Mouse (Mus musculus) hindlimb bud, embryonic 11.5 days (tissue): ENCODE results near the gene Dtx1.
A peak's percentile ranks its signal among the peaks of the same experiment; 100 is the strongest.

Experiments
- DNase-seq: peaks from one replicate; pipeline ENCODE4 v3.0.0-alpha.2; 2012; ENCODE audit warnings: low read depth, low spot score; ENCODE audit errors: extremely low spot score

The Dtx1 gene

DNA sequence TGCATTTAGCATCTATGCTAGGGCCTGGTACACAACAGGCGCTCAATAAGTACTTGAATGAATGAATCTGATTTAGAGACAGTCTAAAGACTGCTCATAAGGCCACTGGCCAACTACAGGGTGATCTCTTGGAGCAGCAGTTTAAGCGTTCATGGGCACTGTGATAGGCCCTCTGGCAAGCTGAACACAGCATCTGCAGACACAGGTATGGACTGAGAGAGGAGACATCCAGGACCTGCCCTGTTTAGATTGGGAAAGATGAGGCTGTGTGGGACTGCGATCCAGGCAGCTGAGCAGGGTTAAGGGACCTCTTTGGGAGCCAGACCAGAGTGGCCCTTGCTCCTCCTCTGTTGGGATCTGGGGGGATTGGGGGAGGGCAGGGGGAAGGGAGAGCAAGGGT, at the start of gene Dtx1:
TSS of gene Dtx1 (minus strand) at position 101 of the 400 bp plus-strand sequence.
- no peak for DNase-seq

DNA sequence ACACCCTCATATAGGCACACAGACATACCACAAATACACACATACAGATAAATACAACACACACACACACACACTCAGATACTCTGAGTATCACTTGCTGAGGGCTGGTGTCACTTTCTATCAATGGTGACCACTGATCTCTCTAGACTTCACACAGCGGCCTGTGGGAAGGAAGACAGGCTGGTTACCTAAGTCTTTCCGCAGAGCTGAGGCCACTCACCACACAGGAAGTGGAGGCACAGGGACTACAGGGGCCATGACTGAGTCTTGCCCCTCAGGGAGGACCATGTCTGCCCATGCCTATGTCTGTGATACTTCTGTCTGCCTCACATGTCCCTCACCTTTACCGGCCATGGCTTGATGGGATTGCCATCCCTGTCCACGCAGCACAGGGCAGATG, 42.5 kb upstream of the Dtx1 start:
- DNase-seq = no peak

DNA sequence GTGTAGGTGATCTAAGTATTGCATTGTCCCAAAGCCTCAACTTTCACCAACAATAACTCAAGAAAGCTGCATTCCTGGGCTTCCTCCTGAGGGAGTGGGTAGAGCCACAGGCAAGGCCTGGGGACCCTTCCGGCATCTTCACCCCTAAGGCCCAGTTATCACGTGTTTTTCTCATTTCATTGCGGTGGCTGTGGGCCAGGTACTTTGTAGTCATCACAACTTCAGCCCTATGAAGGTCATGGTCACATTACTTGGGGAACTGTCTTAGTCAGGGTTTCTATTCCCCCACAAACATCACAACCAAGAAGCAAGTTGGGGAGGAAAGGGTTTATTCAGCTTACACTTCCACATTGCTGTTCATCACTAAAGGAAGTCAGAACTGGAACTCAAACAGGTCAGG, 41.1 kb upstream of the Dtx1 start:
- no peak for DNase-seq

DNA sequence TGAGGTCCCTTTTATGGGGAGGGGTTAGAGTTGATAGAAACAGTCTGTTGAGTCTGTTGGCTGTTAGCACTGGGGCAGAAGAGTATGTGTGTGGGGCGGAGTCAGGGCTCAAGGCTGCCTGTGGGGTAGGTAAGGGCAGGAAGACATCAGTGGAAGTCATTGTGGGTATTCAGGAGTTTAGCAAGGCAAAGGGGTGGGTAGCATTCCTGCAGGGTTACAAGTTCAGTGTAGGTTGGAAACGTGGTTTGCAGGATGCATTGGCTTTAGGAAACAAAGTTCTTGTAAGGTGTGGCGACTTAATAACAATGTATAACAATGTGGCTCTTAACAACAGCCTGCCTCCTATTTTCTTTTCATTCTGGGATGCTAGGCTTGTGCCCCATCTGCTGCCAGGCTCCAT, 39.5 kb upstream of the Dtx1 start:
- DNase-seq = no peak

DNA sequence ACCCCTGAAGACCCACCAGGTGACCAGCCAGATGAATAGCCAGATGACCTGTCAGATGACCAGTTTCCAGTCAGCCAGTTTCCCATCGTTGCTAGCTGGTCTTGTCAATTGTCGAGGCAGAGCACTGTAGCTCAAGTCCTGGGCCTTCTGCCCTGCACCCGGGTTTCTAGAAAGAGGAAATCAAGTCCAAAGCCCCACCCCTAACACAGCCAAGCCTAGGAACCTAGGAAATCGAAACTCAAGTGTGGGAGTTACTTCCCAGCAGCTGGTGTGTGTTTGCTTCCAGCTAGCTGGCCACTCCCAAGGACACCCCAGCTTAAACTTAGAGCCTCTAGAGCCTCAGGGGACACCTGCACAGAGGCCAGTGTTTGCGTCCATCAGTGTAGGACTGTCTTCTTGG, 38.0 kb upstream of the Dtx1 start, which contains the start of gene Oas2:
TSS of gene Oas2 (minus strand) at position 166 of the 400 bp plus-strand sequence.
- DNase-seq = no peak

DNA sequence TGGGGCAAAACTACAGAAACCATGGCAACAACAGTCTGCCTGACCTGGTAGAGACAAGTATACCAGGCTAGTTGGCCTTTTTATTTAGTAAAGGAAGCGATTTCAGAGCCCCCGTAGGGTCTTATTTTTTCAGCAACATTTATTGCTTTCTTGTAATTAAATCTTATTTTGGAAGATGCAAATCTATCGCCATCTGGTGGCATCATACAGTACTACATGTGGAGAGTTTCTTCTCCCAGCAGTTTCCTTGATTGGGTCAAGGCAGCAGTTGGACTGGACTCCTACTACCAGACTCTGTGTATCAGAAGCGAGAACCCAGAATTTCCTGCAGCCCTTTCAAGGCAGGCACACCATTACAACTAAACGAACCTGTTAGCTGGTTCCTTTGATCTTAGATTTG, 34.7 kb upstream of the Dtx1 start:
- DNase-seq = peak; percentile 68

DNA sequence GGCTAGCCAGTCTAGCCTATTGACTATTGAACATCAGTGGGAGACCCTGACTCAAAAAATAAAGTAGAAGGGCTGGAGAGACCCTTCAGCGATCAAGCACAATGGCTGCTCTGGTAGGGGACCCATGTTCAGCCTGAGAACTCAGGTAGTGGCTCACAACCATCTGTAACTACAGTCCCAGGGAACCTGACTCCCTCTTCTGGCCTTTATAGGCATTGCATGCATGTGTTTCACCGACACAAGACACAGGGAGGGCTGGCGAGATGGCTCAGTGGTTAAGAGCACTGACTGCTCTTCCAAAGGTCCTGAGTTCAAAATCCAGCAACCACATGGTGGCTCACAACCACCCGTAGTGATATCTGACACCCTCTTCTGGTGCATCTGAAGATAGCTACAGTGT, 30.4 kb upstream of the Dtx1 start:
- peak; percentile 12 for DNase-seq

DNA sequence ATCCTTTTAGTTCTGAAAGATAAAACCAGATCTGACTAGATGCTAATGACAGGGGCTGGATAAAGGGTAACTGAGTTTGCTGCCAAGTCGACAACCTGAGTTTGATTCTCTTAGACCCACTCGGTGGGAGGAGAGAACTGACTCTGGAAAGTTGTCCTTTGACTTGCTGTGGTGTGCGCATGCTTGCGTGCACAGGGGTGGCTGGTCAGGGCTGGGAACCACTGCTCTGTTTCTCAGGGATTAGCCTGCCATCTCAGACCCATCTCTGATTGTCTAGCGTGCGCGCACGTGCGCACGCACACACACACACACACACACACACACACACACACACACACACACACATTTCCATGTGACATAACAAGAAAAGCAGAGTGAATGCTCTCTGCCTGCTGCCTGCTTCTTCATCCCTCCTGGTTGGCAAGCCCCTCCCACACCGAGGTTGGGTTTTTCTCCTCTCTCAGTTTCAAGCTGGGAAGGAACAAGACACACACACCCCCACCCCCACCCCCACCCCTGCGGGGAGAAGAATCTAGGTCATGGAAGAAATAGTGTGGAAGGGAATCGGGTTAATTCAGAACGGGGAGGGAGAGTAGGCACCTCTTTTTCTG, 22.8 kb upstream of the Dtx1 start:
- DNase-seq = no peak

DNA sequence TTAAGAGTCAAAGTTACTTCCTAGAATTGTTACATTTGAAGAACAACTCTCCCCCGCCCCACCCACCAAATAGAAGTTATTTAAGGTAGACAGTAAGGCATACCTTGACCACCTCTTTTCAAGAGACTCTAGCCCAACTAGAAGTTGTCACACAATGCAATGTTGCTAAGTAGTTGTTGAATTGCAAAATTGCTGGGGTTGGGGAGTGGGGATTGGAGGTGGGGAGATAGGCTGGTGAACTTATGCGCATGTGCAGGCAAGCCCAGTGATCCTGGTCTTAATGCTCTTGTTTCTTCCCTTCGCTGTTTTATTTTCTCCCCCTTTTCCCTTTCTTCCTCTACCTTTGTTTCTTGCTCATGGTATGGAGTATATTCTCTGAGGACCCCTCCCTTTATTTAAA, 22.0 kb upstream of the Dtx1 start:
- no peak for DNase-seq

DNA sequence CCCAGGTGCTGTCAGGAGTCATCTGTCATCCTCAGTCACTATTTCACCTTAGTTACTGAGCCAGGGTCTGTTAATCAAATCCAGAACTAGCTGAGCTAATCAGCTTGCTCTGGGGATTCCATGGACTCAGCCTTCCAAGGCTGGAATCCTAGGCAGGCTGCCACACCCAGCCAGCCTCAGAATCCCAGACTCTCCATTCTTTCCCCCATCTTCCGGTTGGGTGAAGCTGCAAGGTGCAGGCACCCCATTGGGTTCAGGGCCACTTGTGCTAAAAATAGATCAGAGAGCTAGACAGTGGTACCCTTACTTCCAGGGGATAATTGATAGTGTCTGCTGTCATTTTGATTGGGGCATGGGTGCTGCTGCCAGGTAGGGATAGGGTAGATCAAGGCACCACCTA, 21.0 kb upstream of the Dtx1 start:
- DNase-seq = no peak

DNA sequence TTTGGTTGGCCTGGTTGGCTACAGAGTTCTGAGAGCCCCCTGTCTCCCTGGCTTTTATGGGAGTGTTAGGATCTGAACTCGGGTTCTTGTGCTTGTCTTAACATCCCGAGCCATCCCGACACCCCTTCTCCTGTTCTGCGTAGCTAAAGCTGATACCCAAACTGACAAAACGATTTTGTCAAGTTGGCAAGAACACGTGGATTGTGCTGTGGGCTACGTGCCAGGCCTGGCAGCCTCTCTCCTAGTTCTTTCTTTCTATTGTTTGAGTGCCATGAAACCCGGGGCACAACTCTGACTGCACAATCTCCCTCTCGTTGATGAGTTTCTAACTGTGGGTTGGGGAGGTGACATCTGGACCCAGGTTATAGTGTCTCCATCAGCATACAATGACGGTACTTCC, 17.6 kb upstream of the Dtx1 start:
- no peak for DNase-seq

DNA sequence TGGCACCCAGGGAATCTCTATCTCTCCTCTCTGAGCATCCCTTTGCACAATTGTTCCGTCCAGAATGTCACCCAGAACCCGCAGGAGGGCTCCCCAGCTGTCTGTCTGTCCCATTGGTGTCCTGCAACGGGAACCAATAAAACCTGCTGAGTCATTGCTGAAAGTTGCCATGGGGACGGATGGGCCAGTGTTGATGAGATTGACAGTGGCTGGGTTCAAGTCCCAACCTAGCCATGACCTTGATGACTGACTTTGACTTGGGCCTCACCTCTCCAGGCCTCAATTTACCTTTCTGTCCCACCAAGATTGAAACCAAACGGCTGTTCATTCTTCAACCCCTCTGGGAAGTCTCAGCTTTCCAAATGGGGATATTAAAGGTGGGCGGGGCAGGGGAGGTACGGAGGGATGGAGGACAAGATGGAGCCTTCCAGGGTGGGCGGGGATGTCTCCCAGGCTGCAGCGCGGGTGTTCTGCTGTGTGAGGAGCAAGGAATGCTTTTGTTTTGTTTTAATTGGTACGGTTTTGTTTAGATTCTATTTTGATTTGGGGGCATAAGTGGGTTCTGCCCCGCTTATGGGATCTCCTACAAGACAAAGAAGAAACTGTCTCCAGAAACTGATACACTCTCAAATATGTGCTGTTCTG, 14.2 kb upstream of the Dtx1 start:
- no peak for DNase-seq

DNA sequence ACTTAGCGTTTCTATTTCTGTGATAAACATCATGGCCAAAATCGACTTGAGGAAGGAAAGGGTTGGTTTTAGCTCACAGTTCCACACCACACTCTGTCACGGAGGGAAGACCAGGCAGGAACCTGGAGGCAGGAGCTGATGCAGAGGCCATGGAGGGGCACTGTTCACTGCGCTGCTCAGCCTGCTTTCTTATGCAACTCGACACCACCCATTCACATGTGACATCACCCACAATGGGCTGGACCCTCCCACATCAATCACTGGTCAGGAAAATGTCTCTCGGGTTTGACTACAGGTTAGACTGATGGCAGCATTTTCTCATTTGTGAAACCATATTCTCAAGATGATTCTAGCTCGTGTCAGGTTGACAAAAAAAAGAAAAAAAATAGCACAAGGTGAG, 9.3 kb upstream of the Dtx1 start:
- DNase-seq = no peak

DNA sequence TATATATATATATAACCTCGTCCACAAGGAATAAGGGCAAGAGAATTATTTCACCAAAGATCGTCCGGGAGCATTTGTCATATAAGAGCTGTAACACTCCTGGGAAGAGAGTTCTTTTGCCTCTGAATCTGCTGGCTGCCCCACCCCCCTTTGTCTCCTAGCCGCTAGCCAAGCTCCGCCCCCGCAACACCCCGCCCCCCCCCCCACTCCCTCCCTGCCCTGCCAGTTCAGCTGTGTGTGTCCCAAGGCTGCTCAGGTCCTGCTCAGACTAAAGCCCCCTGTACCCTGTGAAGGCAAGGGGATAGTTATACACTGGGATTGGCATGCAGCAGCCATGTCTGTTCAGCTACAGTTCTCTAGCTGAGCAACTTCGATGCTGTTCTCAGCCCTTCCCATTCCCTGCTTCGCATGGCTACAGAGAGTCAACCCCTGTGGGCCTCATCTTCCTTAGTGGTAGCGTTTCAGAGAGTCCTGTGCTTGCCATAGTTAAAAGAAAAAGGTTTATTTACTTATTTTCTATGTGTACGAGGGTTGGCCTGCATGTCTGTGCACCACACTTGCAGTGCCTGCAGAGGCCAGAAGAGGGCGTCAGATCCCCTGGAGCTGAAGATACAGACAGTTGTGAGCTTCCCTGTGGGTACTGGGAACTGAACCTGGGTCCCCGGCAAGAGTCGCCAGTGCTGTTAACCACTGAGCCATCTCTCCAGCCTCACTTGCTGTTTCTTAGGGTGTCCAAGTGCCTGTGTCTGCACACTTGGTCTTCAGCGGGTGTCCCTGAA, 7.1 kb upstream of the Dtx1 start:
- no peak for DNase-seq

DNA sequence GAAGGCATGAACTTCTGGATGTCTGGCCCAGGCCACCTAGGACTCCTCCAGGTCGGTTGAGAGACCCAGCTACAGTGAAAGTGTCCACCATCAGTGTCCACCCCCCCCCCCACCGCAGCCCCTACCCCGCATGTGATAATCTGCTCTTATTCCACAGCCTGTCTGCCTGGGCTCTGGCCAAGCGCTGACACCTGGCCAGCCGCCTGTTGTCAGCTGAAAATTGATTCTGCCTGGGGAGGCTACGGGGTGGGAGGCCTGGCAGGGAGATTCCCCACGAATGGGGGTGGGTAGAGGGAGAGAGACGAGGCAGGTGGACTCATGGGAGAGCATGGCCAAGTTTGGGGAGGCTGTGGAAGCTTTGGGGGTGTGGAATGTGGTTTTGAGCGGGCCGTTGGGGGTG, 5.4 kb upstream of the Dtx1 start:
- DNase-seq = no peak

DNA sequence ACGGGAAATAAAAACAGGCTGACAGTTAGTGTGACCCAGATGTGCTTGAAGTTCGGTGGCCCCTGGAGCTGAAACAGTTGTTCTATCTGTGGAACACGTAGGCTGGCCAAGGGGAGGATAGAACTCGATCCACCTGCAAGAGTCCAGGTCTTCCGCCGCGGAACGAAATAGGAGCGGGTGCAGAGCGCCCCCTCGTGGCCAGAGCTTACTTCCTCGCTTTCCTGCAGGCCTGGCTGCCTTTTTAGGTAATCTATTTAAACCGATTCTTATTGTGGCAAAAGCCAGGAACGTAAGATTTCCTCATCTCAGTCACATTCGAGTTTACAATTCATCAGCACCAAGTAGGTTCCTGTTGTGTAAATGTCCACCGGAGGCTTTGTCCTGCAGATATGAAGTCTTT, 2.6 kb upstream of the Dtx1 start:
- DNase-seq = peak; percentile 31

DNA sequence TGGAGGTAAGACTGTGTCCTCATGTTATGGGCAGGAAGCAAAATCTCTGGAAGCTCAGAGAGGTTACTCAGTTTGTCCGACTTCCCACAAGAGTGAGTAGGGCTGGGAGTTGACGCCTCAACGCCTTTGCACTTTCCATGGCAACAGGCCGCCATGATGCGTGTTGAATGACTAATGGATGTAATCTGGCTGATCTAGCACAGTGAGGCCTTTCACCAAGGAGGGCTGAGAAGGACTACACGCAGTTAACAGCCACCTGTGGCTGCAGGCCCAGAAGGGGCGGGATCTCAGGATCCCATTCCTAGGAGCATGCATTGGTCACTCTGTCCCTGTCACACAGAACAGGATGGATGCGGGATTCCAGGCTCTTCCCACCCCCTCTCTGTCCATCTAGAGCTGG, 994 bp upstream of the Dtx1 start:
- no peak for DNase-seq

DNA sequence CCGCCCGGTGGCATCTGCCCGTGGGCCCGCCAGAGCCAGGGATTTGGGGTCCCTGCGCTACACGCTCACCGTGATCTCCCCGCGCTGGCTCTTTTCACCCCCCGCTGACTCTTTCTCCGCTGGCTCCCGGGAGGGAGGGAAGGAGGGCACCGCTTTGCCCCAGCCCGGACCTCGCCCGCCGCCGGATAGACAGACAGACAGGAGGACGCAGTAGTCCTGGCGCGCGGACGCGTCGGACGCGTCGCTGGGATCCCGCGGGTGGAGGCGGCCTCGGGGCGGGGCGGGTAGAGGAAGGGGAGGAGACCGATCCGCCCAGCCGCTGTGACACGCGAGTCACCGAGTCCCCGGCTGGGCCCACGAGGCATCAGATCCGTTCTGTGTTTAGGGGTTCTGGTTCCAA, 311 bp downstream of the Dtx1 start:
- DNase-seq = no peak

DNA sequence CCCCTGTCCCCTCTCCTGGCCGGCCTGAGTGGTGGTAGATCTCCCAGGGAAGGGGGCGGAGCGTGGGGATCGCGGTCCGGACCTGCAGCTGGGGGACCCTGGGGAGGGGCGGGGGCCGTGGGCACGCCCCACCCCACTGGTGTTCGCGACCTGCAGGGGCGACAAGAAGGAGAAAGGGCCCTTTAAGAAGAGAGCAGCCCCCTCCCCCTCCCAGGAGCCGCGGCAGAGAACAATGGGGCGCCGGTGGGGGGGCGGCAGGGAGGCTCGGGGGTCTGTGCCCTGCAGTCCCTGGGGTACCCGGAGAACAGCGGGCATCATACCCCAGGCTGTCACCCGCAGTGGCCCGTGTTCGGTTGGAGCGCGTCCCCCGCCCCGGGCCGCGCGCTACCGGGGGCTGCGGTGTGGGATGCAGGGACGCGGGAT, 890 bp downstream of the Dtx1 start:
- no peak for DNase-seq

DNA sequence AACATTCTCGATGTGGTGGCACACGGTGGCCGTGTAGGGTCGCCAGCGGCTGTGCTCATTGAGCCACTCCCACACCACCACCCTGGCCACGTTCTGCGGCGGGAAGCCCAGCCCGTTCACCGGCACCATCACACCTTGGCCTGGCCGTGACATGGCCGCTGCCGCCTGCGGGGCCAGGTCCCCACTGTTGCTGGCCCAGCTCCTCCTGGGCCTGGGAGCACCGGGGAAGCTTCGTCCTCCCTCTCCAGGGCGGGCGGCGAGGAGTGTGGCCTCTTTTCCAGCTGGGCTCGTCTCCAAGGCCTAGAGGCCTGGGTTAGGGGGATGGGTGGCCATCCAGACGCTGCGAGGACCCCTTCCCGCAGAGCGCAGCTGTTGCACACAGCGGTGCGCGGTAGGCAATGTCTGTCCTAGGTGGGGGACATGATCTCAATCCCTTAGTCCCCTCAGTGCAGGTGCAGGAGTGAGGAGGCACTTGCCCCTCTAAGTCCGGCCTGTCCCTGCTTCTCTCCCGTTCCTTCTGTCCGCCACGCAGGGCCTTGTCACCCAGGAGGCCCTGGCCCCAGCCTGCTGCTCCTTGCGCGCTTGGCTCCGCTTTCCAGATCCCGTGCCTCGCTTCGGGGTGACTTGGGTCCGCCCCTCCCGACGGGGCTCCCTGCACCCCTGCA, 1.4 kb downstream of the Dtx1 start:
- DNase-seq = no peak

DNA sequence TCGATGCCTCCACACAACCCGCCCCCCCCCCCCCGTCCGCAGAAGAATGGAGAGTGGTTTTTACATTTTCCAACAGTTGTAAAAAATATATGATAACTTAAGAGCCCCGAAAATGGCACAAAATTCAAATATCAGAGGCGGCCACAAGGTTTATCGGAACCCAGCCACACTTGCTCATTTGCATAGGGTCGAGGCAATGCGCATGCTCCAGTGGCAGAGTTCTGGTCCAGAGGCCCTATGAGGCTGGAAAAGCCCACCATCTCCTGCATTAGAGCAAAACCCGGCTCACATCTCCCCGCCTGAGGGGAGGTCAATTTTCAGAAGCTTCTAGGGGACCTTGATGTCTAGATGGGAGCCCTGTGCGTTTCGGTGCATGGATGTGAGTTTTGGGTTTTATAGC, 4.8 kb downstream of the Dtx1 start:
- DNase-seq = no peak

DNA sequence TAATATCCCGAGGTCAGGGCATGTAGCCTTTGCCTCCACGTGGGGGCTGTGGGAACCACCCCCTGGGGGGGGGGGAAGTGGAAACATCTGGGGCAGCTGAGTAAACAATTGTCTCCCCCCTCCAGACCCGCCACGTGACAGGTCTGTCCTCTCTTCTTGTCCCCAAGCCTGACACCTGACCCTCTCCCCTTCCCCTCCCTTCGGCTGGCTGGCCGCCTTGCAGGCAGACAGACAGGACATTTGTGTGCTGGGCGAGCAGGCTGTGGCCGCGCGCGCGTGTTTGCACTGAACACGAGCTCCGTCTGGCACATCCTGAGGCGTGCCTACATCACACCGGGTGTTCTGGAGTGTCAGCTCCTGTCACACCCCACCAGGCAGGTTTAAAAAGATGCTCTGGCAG, 5.2 kb downstream of the Dtx1 start:
- no peak for DNase-seq
